Comparison of ENCODE assay signal across 24 mouse cellular contexts in the genomic region with DNA sequence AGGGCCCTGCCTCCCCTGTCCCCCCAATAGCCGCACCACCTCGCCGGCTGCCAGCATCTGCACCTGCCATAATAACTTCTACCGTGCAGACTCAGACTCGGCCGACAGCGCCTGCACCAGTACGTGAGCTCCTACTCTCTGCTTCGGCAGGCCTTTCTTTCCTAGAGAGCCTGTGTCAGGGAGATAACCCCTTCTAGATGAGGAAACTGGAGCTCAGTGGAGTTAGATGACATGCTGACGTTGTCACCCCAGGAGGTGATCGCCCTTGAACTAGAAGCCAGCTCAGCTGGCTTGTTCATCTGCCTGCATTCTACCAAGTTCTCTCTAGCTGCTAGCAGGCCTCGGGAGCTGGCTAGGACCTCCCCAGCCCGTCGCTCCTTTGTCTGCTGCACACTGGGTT. TPM values are rescaled to one million over a fixed set of nuclear protein-coding genes. Genes with fewer than 3 reads are reported as not detected.
DNase-seq lines count a peak whose midpoint lies in the region; ATAC-seq and TF ChIP-seq lines count a peak whose summit lies in the region.
"Had no signal": no experiment of that assay in that cellular context is flagged by ENCODE, and none has a peak within 500 bp of the region (broad histone marks: within the 10 kb centered on the region; RNA-seq: fewer than 3 reads in every experiment).

No protein-coding gene starts in this region.

- H3K79me2 ChIP-seq in MEL (ENCODE audit: control insufficient read depth, insufficient read depth, low read length, poor library complexity): no peaks in the 10 kb centered on the region

- H3K9ac ChIP-seq in MEL (ENCODE audit: control insufficient read depth, low read depth, low read length, poor library complexity, severe bottlenecking): no peak overlapping the region
- no peak overlapping the region for H3K9ac ChIP-seq in midbrain, embryonic 15.5 days
- H3K9ac ChIP-seq: embryonic facial prominence, embryonic 12.5 days; forebrain, embryonic 13.5 days; forebrain, postnatal 0 days; hindbrain, embryonic 12.5 days; hindbrain, embryonic 15.5 days had no signal

- H3K9me3 ChIP-seq in heart, embryonic 10.5 days: no peaks in the 10 kb centered on the region
- no peaks in the 10 kb centered on the region for H3K9me3 ChIP-seq in MEL (replicated peaks; ENCODE audit: insufficient read depth, low read length)
- H3K9me3 ChIP-seq in midbrain, embryonic 15.5 days: no peaks in the 10 kb centered on the region
- H3K9me3 ChIP-seq: embryonic facial prominence, embryonic 12.5 days; forebrain, embryonic 13.5 days; hindbrain, embryonic 12.5 days; hindbrain, embryonic 15.5 days had no signal

- H3K27me3 ChIP-seq in heart, embryonic 10.5 days (ENCODE audit: insufficient read depth, poor library complexity, severe bottlenecking): no peaks in the 10 kb centered on the region
- no peaks in the 10 kb centered on the region for H3K27me3 ChIP-seq in MEL (ENCODE audit: control insufficient read depth in 1 of 2, insufficient read depth in 2 of 2, low read length in 2 of 2)
- no peaks in the 10 kb centered on the region for H3K27me3 ChIP-seq in midbrain, embryonic 15.5 days (replicated peaks)
- H3K27me3 ChIP-seq: embryonic facial prominence, embryonic 12.5 days; forebrain, embryonic 13.5 days; hindbrain, embryonic 12.5 days; hindbrain, embryonic 15.5 days; Patski had no signal

- peak overlapping the region; percentile 81 for H3K27ac ChIP-seq in heart, embryonic 10.5 days
- H3K27ac ChIP-seq in MEL (ENCODE audit: control insufficient read depth, low read depth, low read length): no peak overlapping the region
- no peak overlapping the region for H3K27ac ChIP-seq in midbrain, embryonic 15.5 days
- H3K27ac ChIP-seq: embryonic facial prominence, embryonic 12.5 days; forebrain, embryonic 13.5 days; gastrocnemius, adult 2 months; hindbrain, embryonic 12.5 days; hindbrain, embryonic 15.5 days had no signal

- no peak for TF ChIP-seq CTCF in MEL (IDR thresholded peaks at IDR 0.05 in 2 of 3, conservative IDR thresholded peaks at IDR 0.05 in 1 of 3; ENCODE audit: control insufficient read depth in 1 of 3, insufficient read depth in 1 of 3, low read depth in 2 of 3, low read length in 3 of 3, poor library complexity in 1 of 3, severe bottlenecking in 1 of 3)

- DNase-seq in heart, embryonic 10.5 days (ENCODE audit: low spot score): no peak
- DNase-seq in heart, adult 8-10 months (ENCODE audit: low spot score): no peak
- DNase-seq in MEL (ENCODE audit: low read depth, low spot score) (peak; percentile 86), MEL-GATA-1-ER (ENCODE audit: extremely low read depth, low read depth) (peak; percentile 90)
- no peak for DNase-seq in left cerebral cortex, adult 9 months (ENCODE audit: low spot score in 2 of 2)
- DNase-seq: adrenal gland, postnatal 10 days; adrenal gland, postnatal 36 days; cerebellum, adult 18-20 months; cerebellum, adult 9-10 months; cerebellum, postnatal 14 days; forebrain, postnatal 0 days; gastrocnemius, adult 2 months; gastrocnemius, postnatal 14 days; heart, adult 11 months; heart, postnatal 14 days had no signal

- 0 out of 2 replicates have a peak overlapping the region, but pooled peaks have one; percentile 24 for H3K4me3 ChIP-seq in heart, embryonic 10.5 days
- H3K4me3 ChIP-seq in MEL (ENCODE audit: control insufficient read depth in 1 of 2, insufficient read depth in 1 of 2, low read depth in 2 of 2, low read length in 2 of 2): no peak overlapping the region
- no peak overlapping the region for H3K4me3 ChIP-seq in midbrain, embryonic 15.5 days
- H3K4me3 ChIP-seq: embryonic facial prominence, embryonic 12.5 days; erythroblast, embryonic 14.5 days; forebrain, embryonic 13.5 days; gastrocnemius, adult 2 months; hindbrain, embryonic 12.5 days; hindbrain, embryonic 15.5 days had no signal

- ATAC-seq in midbrain, embryonic 15.5 days (replicated peaks): no peak
- ATAC-seq: CD4-positive, CD25-positive, alpha-beta regulatory T cell, adult 4 months; forebrain, embryonic 13.5 days; forebrain, postnatal 0 days; intestine, postnatal 0 days; Patski had no signal

- H3K36me3 ChIP-seq in heart, embryonic 10.5 days: peaks cover 77% of the 10 kb centered on the region
- peaks cover 0 to 21% of the 10 kb centered on the region in 2 experiments; a peak in 2 of 4 replicates for H3K36me3 ChIP-seq in MEL (ENCODE audit: control insufficient read depth in 1 of 2, insufficient read depth in 2 of 2, low read length in 2 of 2)
- peaks cover 16% of the 10 kb centered on the region for H3K36me3 ChIP-seq in midbrain, embryonic 15.5 days (replicated peaks)

- 66% methylated on average over 14 of the region's 14 CpGs for WGBS in heart, embryonic 10.5 days
- WGBS in midbrain, embryonic 15.5 days: 86% methylated on average over 14 of the region's 14 CpGs

- no peak for TF ChIP-seq RAD21 in MEL (IDR thresholded peaks at IDR 0.05; ENCODE audit: low read depth, low read length)

- H3K4me1 ChIP-seq in heart, embryonic 10.5 days: peaks cover 66% of the 10 kb centered on the region
- peaks cover 0 to 34% of the 10 kb centered on the region in 2 experiments for H3K4me1 ChIP-seq in MEL (ENCODE audit: control insufficient read depth in 1 of 2, insufficient read depth in 2 of 2, low read length in 2 of 2)
- H3K4me1 ChIP-seq in midbrain, embryonic 15.5 days: peaks cover 24% of the 10 kb centered on the region

- no peak overlapping the region for H3K4me2 ChIP-seq in midbrain, embryonic 15.5 days
- H3K4me2 ChIP-seq: embryonic facial prominence, embryonic 12.5 days; forebrain, embryonic 13.5 days; hindbrain, embryonic 12.5 days; hindbrain, embryonic 15.5 days had no signal

- no peak for TF ChIP-seq POLR2A in MEL (IDR thresholded peaks at IDR 0.05; ENCODE audit: control insufficient read depth in 1 of 2, insufficient read depth in 1 of 2, low read depth in 1 of 2, low read length in 2 of 2, poor library complexity in 1 of 2)

- peak; percentile 25 to 36; a peak in 2 of 4 replicates for TF ChIP-seq EP300 in MEL (IDR thresholded peaks at IDR 0.05; ENCODE audit: low read depth in 1 of 2, low read length in 2 of 2)

TF ChIP-seq in MEL, 35 proteins besides CTCF, POLR2A, EP300 and RAD21:
- TF ChIP-seq E2F4 (IDR thresholded peaks at IDR 0.05; ENCODE audit: borderline replicate concordance, low read depth, low read length) (no peak), TAL1 (IDR thresholded peaks at IDR 0.05; ENCODE audit: low read length) (peak; percentile 85), JUND (IDR thresholded peaks at IDR 0.05; ENCODE audit: low read depth, low read length) (no peak), ZMIZ1 (IDR thresholded peaks at IDR 0.05; ENCODE audit: low read depth, low read length) (no peak), ZKSCAN1 (IDR thresholded peaks at IDR 0.05; ENCODE audit: low read depth, low read length) (no peak), GATA1 (IDR thresholded peaks at IDR 0.05; ENCODE audit: low read depth, low read length) (peak; percentile 46), ETS1 (IDR thresholded peaks at IDR 0.05; ENCODE audit: low read depth, low read length) (peak; percentile 69), MAFK (IDR thresholded peaks at IDR 0.05; ENCODE audit: borderline replicate concordance, low read depth, low read length) (no peak), TCF12 (IDR thresholded peaks at IDR 0.05; ENCODE audit: low read depth, low read length) (peak; percentile 65), CHD2 (IDR thresholded peaks at IDR 0.05; ENCODE audit: low read length) (no peak), MYB (IDR thresholded peaks at IDR 0.05; ENCODE audit: low read depth, low read length) (no peak), USF2 (IDR thresholded peaks at IDR 0.05; ENCODE audit: borderline replicate concordance in 1 of 2, insufficient read depth in 1 of 2, low read depth in 1 of 2, low read length in 2 of 2) (no peak), SIN3A (IDR thresholded peaks at IDR 0.05; ENCODE audit: low read length) (peak; percentile 48; the same call in 1 of the 2 replicates), MXI1 (IDR thresholded peaks at IDR 0.05; ENCODE audit: low read depth, low read length) (no peak), HCFC1 (IDR thresholded peaks at IDR 0.05; ENCODE audit: low read depth, low read length) (no peak), MEF2A (IDR thresholded peaks at IDR 0.05; ENCODE audit: extremely low read depth, insufficient replicate concordance, low read depth, low read length, poor library complexity, severe bottlenecking) (no peak), BHLHE40 (IDR thresholded peaks at IDR 0.05; ENCODE audit: borderline replicate concordance, low read depth, low read length) (no peak), NRF1 (IDR thresholded peaks at IDR 0.05; ENCODE audit: insufficient read depth, low read depth, low read length, poor library complexity, severe bottlenecking) (no peak)

RNA-seq across cellular contexts. Expression of a gene that starts 12.7 kb away (rescaled TPM):
- 24.5 and 25.3 TPM in 2 replicates for polyA plus RNA-seq in heart, embryonic 10.5 days (2016; fragmentation: Nextera tagmentation; extraction: Ambion mirVana)
- total RNA-seq in heart, adult 8-10 months (2022): 10 to 100 TPM in 2 of 4 experiments, 1 to 10 TPM in 2; 7.1 to 10.0 (median 8.8) TPM
- 0.42 and 0.46 TPM in 2 replicates for total RNA-seq in MEL (2012; rRNA removed)
- polyA plus RNA-seq in MEL (2012; ENCODE audit: insufficient read depth in 1 of 2, insufficient read length in 2 of 2, low read depth in 1 of 2, low replicate concordance in 2 of 2, missing spikeins in 1 of 2): 1 to 10 TPM in 1 of 2 experiments, not detected in 1; 2.9 TPM
- 12.2 and 14.0 TPM in 2 replicates for polyA plus RNA-seq in midbrain, embryonic 15.5 days (2015; fragmentation: Nextera tagmentation; extraction: Ambion mirVana)
- polyA plus RNA-seq: CD4-positive, CD25-positive, alpha-beta regulatory T cell, adult 4 months; erythroblast, embryonic 14.5 days had no signal

Comparison
In these comparisons a context has a peak if more than half of its experiments do, and no peak if none do; other contexts are left out.
1. DNase-seq: peak in MEL (single experiment) and MEL-GATA-1-ER (single experiment); none in heart, embryonic 10.5 days (single experiment), heart, adult 8-10 months (single experiment) and left cerebral cortex, adult 9 months (0 of 2).